Mouse (Mus musculus) testis, adult 2 months (tissue): Measurements from ENCODE around the gene Nostrin.

Source experiments
- CTCF ChIP-seq: fragments of 200-500 bp; IDR thresholded peaks from 2 replicates; pipeline ENCODE4 v1.5.1; 2012; ENCODE audit warnings: low read depth, mild to moderate bottlenecking, inconsistent platforms, low read length, moderate library complexity; ENCODE audit not compliant: control insufficient read depth, insufficient read depth, insufficient replicate concordance
- POLR2A ChIP-seq: fragments of 200-500 bp; IDR thresholded peaks from 2 replicates; pipeline ENCODE4 v1.6.1; 2012; ENCODE audit warnings: low read depth, mild to moderate bottlenecking, inconsistent platforms, low read length, moderate library complexity; ENCODE audit not compliant: control insufficient read depth

DNA sequence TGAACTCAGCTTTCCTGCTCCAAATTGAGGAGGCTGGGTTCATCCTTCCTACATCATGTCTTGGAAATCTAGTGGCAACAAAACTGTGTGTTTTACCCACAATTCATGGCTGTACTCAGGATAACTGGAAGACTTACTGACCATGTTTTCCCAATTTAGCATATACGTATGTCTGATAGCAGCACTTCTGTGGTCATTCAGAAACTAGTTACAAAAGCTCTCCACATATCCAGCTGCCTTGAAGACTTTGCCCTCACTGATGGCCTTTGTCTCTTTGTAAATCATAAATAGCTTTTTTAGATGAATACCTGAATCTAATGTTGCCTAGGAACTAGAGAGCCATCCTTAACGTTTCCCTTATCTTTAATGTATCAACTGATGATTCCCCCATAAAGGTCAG, 94.5 kb downstream of the Nostrin start:
- TF ChIP-seq CTCF (no peak), POLR2A (no peak)
